Mouse (Mus musculus) stomach, postnatal 0 days (tissue): ENCODE results near the gene Wdr47.

Source experiments
- CTCF ChIP-seq: IDR thresholded peaks from 2 replicates; pipeline ENCODE4 v1.5.1; 2016; ENCODE audit warnings: antibody characterized with exemption, low read depth, mild to moderate bottlenecking, moderate library complexity
- EP300 ChIP-seq: optimal IDR thresholded peaks from 2 replicates; pipeline ENCODE3; 2016; ENCODE audit warnings: antibody characterized with exemption

GRCm38 (mm10) chr3:108590786-108591529, at the start of gene Wdr47:
- TF ChIP-seq CTCF (no peak), EP300 (no peak)
